12 mouse cellular contexts compared by ENCODE assay signal in the genomic region with DNA sequence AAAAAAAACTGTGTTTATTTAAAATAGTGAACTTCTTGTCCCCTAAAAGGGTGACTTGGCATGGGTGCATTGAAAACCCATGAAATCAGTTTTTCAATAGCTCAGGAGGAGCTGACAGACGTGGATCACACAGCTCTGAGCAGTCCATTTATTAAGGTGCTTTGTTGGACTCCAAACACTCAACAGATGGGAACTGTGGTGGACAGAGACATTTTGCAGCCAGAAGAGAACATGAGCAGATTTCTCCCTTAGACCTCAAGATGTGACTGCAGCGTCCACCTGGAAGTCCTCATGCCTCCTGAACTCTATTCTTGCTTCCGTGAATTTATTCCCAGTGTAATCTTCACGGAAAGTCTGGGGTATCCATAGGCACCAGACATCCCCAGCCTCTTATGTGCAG.
A peak's percentile ranks its signal among the peaks of the same experiment; 100 is the strongest.
DNase-seq lines count a peak whose midpoint lies in the region.
"Had no signal": no experiment of that assay in that cellular context is flagged by ENCODE, and none has a peak within 500 bp of the region (broad histone marks: within the 10 kb centered on the region; RNA-seq: fewer than 3 reads in every experiment).

No protein-coding gene starts in this region.

- DNase-seq in cerebellum, adult 11-12 months: peak; percentile 47
- no peak for DNase-seq in cerebellum, adult 8-10 months
- DNase-seq in cerebellum, adult 9-10 months: peak; percentile 67
- DNase-seq in cerebellum, adult 11 months: no peak
- peak; percentile 48 for DNase-seq in heart, adult 11 months
- DNase-seq in heart, postnatal 36 days: no peak
- DNase-seq in embryo, embryonic 10 days (ENCODE audit: low spot score): no peak
- DNase-seq: adrenal gland, adult 2 months; adrenal gland, postnatal 10 days; adrenal gland, postnatal 25 days; embryo, embryonic 11 days; gastrocnemius, adult 2 months had no signal

- intact Hi-C loops in heart, postnatal 36 days (cut with DNase I): no loop called here

Comparison
In these comparisons a context has a peak if more than half of its experiments do, and no peak if none do; other contexts are left out.
1. DNase-seq: peak in cerebellum, adult 11-12 months (single experiment), cerebellum, adult 9-10 months (single experiment) and heart, adult 11 months (single experiment); none in cerebellum, adult 8-10 months (single experiment), cerebellum, adult 11 months (single experiment), heart, postnatal 36 days (0 of 2) and embryo, embryonic 10 days (single experiment).